Mouse (Mus musculus) gastrocnemius, postnatal 14 days (tissue): ENCODE measurements at regions not wholly inside any gene's neighbourhood (a gene's known extent, or its start where the extent isn't known, plus 50 kb on each side); places are given as distances from the start of the nearest gene placed in this dataset.

Experiments used
- DNase-seq: peaks from one replicate; pipeline ENCODE4 v3.0.0; 2021; ENCODE audit warnings: mixed read lengths
- intact Hi-C: fragments of 180-260 bp; cut with DNase I; formaldehyde crosslinking; loops from one replicate; pipeline ENCODE4 v1.15.1; 2025; ENCODE audit warnings: low total_unique reads

DNA sequence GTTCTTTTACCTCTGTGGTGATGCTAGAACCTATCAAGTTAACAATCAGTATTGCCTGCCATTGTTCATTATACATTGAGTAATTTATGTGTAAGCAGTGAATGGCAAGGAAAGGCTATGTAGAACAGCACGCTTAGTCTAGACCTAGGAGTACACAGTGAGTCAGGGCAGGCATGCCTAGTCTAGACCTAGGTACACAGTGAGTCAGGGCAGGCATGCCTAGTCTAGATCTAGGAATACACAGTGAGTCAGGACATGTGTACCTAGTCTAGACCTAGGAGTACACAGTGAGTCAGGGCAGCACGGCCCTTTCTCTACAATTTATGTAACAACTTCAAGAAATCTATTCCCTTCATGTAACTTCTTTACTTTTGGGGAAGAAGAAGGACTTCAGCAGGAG is 347.2 kb downstream of the Tmem232 start:
- no peak for DNase-seq
- intact Hi-C loops = no loop called here

DNA sequence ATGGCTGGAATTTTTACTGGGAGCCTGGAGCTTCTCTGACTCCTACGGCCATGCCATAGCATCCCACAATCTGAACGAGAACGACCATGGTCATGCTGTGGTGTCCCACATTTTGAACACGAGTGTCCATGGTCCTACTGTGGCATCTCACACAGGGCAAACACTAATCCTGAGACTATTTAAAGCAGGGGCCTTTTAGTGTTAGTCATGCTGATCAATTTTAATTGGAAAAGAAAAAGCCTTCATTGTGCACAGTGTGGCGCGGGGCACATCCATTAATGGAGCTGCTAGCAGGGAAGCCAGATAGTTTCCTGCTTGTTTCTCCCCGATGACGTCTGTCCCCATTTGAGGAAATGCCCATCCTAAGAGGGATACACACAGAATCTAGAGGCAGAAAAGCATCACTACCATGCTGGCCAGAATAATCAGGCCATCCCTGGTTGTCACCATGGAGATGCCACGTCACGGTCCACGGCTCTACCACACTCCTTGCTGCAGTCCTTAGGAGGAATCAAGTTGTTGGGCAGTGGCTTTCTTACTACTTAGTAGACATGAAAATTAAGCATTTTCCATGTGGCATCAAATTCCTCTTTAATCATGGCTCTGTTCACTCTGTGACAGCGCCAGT is 348.0 kb downstream of the Tmem232 start:
- intact Hi-C loops = no loop called here

DNA sequence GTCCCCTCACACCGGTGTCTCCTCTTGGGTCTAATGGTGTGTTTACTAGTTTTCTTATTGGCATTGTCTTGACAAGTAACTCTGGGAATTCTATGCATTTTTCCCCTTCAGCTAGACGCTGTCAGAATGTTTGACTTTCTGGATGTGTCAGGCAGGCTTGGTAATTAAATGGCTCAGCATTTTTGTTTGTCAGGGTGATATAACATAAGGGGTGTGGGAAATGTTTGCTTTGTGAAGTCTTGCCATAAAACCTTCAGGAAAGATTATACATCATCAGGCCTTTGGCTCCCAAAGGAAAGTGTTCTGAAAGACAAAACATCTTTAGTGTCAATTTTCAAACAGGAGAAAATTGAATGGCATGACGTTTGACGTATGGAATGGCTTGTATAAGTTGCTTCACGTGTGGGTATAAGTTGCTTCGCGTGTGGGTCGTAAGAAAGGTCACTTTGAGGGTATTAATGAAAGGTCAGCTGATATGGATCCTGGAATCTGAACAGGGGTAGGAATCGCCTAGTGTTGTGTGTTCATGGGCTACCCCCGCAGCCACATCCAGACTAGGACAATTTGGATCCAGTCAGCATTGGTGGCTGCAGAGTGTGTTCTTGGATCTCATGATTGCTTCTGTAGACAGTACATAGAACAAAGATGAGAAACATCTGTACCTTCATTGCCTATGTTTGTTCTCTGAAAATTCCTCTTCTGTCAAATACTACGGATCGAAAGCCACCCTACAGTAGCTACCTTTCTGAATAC is 349.6 kb downstream of the Tmem232 start:
- no peak for DNase-seq
- intact Hi-C loops = no loop called here

More for the DNA sequence above, 348.0 kb downstream of the Tmem232 start:
- no peak for DNase-seq

DNA sequence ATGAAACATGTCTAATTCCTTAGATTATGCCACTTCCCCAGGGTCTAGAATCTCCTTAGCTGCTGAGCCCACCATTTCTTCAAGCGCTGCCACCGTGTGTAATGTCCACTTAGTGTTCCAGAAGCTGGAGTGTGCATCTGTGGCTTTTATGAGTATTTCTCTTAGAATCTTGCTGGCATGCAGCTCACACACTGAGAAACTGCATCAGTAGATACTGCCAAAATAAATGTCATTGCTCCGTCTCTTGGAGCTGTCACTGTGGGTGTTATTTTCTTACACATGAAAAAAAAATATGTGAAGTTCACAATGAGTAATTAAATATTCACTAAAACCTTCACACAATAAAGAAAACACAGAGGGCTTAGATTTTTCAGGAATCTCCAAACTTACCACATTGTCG is 345.3 kb upstream of the 4930583I09Rik start:
- intact Hi-C loops = no loop called here

DNA sequence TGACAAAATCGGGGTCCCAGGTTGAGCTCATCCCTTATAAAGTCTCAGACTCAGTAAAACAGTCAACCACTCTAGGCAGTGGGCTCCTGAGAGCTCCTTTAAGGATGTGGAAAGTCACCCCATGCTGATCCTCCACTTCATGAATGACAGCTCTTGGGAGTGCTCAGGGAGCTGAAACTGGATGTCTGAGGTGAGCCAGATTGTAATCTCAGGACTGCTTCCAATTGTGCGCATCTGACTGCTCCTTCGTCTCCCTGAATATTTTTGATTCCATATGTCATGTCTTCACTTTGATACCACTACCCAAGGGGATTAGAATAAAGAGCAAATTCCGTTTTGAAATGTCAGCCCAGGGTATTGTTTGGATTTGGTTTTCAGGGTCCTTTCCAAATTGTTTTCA is 339.9 kb upstream of the 4930583I09Rik start:
- no peak for DNase-seq
- intact Hi-C loops = no loop called here

More for the DNA sequence above, 345.3 kb upstream of the 4930583I09Rik start:
- no peak for DNase-seq

DNA sequence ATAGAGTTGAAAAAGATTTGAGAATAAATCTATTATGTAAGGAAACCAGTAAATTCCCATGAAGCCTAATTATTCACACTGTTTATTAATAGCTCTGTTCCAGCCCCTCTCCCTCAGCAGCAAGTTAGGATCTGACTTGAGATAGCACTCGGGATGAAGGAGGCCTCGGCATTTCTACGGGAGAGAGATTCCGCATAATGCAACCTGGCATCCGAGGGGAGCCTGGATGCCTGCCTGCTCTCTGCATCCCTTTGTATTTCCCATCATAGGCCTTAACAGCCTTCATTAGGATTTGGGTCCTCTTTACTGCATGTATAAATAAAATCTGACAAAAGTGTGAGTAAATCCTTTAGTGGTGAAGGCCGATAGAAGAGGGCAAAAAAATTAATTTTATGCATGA is 338.2 kb upstream of the 4930583I09Rik start:
- intact Hi-C loops = no loop called here
- no peak for DNase-seq

DNA sequence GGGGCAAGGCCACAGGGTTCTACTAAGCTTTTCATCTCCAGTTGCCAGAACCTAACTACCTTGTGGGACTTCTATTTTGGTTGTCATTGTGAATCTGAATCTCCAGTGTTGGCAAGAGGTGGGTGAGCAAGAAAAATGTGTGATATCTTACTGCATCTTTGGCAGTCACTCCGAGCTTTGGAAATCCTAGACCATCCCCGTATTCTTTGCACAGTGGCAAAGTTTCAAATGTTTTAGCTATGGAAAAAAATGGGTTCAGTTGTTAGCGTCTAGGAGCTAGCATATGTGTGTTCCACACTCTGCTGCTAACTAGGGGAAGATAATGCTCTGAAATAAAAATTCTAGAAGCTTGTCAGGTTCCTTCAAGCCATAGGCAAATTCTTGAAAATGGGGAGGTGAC is 337.4 kb upstream of the 4930583I09Rik start:
- intact Hi-C loops = no loop called here
- no peak for DNase-seq

DNA sequence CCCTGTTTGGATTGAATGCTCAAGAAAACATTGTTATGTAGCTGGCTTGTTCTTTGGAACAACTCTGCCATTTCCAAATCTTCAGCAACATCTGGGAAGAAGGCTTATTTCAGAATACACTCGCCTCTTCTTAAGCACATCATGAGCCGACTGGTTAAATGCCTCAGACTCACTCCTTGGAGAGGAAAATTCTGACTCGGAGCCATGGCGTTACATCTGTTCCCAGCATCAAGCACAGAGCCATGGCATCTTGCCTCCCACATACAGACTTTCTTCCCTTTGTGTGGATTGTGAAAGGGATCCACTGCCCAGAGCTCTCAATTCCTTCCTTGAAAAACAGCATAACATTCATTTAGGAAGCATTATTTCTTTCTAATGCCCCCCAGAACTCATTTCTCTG is 334.8 kb upstream of the 4930583I09Rik start:
- peak; percentile 73 for DNase-seq
- intact Hi-C loops = no loop called here

DNA sequence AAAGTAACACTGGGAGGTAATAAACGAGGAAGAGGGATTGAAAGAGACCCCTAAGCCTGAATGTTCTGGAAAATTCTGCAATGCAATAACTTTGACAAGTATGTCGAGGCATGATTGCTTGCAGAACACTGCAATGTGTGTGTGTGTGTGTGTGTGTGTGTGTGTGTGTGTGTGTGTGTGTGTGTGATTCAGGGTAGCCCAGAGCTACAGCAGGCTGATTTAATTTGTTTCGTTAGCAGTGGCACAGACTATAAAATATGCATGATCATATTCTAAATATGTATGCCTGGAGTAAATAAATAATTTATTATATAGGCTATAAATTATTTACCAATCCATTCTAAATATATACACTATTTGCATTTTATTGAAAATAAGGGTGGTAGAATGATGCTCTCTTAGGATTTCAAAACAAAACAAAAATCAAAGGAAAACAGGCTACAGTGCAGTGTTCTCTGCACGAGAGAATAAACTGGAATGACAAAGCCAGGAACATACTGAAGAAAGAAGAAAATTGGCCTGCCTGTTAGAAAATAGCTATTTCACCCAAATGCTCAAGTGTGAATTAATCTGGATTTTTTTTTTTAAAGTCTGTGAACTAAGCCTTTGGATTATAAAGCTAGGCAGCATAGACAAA is 334.2 kb upstream of the 4930583I09Rik start:
- intact Hi-C loops = no loop called here
- no peak for DNase-seq

GRCm38 (mm10) chr17:65146376-65146775 is 310.5 kb upstream of the 4930583I09Rik start:
- intact Hi-C loops = no loop called here
- no peak for DNase-seq

DNA sequence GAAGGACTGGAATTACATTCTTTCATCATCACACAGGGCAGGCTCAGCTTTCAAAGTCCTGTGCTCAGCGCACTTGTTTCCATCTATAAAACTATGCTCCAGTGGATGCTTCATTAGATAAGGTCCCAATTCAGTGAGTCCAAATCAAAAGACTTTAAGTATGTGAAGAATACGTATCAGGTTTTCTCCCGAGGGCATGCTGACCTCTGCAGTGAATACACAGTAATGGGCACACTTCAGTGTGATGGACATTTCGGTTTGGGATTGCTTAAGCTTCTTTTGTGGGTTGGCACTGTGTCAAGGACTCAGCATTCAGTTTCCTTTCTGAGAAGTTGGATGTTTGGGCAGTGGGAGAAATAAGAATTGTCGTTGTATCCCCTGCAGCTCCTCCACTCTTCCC is 278.8 kb upstream of the 4930583I09Rik start:
- DNase-seq = no peak
- intact Hi-C loops = no loop called here

GRCm38 (mm10) chr17:65113121-65113520 is 277.2 kb upstream of the 4930583I09Rik start:
- intact Hi-C loops = no loop called here
- DNase-seq = no peak

DNA sequence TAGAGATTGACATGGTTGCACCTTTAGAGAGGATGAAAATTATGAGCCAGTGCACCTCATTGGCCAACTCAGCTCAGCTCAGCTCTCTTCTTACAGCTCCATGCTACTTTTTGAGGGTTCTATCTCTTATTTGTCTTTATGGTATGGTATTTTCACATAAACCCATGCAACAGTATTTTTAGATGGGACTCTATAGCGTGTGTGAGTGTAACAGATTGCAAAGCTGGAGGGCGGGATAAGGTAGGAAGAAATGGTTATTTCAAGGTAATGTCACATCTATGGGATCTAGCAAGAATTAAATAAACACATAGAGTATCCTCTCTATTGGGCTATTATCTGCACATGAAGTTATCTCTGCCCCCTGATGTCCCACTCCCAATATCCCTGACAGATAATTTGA is 269.8 kb upstream of the 4930583I09Rik start:
- intact Hi-C loops = no loop called here
- DNase-seq = no peak

- intact Hi-C loops = no loop called here
- no peak for DNase-seq
Observed at GRCm38 (mm10) chr17:65101157-65101556, 265.3 kb upstream of the 4930583I09Rik start.

DNA sequence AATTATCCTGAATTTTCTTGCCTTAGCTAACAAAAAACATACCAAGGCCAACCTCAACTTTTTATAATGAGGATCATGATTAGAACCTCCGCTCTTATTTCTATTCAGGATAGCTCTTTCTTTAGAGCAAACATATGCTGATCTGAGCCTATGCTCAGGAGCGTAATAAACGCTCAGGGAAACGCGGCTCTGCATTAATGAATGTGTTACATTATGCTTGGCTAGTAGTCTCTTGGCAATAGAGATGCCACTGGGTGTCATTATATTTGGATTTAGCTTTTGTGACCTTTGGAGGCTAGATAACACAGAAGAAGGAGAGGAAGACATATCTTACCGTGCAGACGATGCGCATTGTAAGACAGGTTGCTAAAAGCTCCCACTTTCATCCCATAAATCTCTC is 246.4 kb upstream of the 4930583I09Rik start:
- DNase-seq = no peak
- intact Hi-C loops = no loop called here

DNA sequence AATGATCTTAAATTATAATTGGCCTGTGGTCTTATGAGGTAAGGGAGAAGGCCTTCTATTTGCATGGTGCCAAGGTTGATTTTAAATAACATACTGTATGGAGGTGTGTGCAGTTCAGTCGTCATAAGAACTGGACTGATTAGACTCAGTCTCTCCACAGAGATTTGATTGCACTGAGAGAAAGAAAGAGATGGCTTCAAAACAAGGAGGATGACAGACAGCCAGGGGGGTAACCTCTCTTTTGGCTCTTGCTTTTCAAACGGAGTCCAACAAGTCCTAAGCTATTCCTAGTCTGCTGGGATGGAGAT is 245.9 kb upstream of the 4930583I09Rik start:
- DNase-seq = no peak
- intact Hi-C loops = no loop called here

- intact Hi-C loops = no loop called here
- no peak for DNase-seq
Observed at GRCm38 (mm10) chr17:65081072-65081778, 245.4 kb upstream of the 4930583I09Rik start.

- intact Hi-C loops = no loop called here
- DNase-seq = no peak
Observed at GRCm38 (mm10) chr17:65074878-65075277, 239.0 kb upstream of the 4930583I09Rik start.

GRCm38 (mm10) chr17:65071114-65071513 is 235.2 kb upstream of the 4930583I09Rik start:
- DNase-seq = peak; percentile 12
- intact Hi-C loops = no loop called here

- intact Hi-C loops = loop anchor here (5.0 kb wide), 1 partner anchor 261 kb away; no protein-coding TSS in a partner anchor
- no peak for DNase-seq
Observed at GRCm38 (mm10) chr17:65066135-65066534, 230.3 kb upstream of the 4930583I09Rik start.
